Mouse (Mus musculus) liver, embryonic 13.5 days (tissue): ENCODE results near the gene Mthfd1. TPM values are rescaled to one million over a fixed set of nuclear protein-coding genes. Genes with fewer than 3 reads are reported as not detected.
A peak's percentile ranks its signal among the peaks of the same experiment; 100 is the strongest.

Source experiments
- ATAC-seq: fragments of 200-750 bp; cut with Nextera tagmentation; 2 replicates; pipeline ENCODE4 v1.8.0; 2017; ENCODE audit warnings: low read depth, mild to moderate bottlenecking, moderate number of reproducible peaks, moderate library complexity
- DNase-seq: peaks from one replicate; pipeline ENCODE4 v3.0.0; 2022
- H3K27ac ChIP-seq: fragments of 300-500 bp; sonication (generic); 2 replicates; pipeline ENCODE4 v1.5.1; 2015; ENCODE audit warnings: moderate library complexity, mild to moderate bottlenecking, inconsistent platforms
- H3K27me3 ChIP-seq: fragments of 300-500 bp; sonication (generic); 2 replicates; pipeline ENCODE4 v1.6.1; 2015; ENCODE audit warnings: mild to moderate bottlenecking, inconsistent platforms
- H3K36me3 ChIP-seq: fragments of 300-500 bp; sonication (generic); 2 replicates; pipeline ENCODE4 v1.6.1; 2015; ENCODE audit warnings: mild to moderate bottlenecking, inconsistent platforms
- H3K4me1 ChIP-seq: fragments of 300-500 bp; sonication (generic); replicated peaks from 2 replicates; pipeline ENCODE4 v1.6.1; 2015; ENCODE audit warnings: inconsistent platforms
- H3K4me2 ChIP-seq: fragments of 300-500 bp; sonication (generic); 2 replicates; pipeline ENCODE4 v1.6.1; 2015; ENCODE audit warnings: inconsistent platforms, mild to moderate bottlenecking, moderate library complexity
- H3K4me3 ChIP-seq: fragments of 300-500 bp; sonication (generic); replicated peaks from 2 replicates; pipeline ENCODE4 v1.5.1; 2015; ENCODE audit warnings: mild to moderate bottlenecking, inconsistent platforms
- H3K9ac ChIP-seq: fragments of 300-500 bp; sonication (generic); 2 replicates; pipeline ENCODE4 v1.6.1; 2015; ENCODE audit warnings: mild to moderate bottlenecking, inconsistent platforms
- H3K9me3 ChIP-seq: fragments of 300-500 bp; sonication (generic); replicated peaks from 2 replicates; pipeline ENCODE4 v1.6.1; 2016; ENCODE audit warnings: inconsistent platforms
- WGBS: fragments of 180-500 bp; shearing (Covaris S2); methylation state at CpG from one replicate; pipeline ENCODE4 v1.1.7; 2015; ENCODE audit not compliant: insufficient replicate concordance; 5-methylcytosine and 5-hydroxymethylcytosine counted together
- polyA plus RNA-seq: library from polyadenylated mRNA; unstranded; fragments of >200 nt; fragmentation: Nextera tagmentation; extraction: Ambion mirVana; gene quantifications from 2 replicates; pipeline ENCODE4 v1.2.1, GENCODE M21; 2015

The Mthfd1 gene
- polyA plus RNA-seq, 1 experiment from 2014 or later, result 111 TPM

DNA sequence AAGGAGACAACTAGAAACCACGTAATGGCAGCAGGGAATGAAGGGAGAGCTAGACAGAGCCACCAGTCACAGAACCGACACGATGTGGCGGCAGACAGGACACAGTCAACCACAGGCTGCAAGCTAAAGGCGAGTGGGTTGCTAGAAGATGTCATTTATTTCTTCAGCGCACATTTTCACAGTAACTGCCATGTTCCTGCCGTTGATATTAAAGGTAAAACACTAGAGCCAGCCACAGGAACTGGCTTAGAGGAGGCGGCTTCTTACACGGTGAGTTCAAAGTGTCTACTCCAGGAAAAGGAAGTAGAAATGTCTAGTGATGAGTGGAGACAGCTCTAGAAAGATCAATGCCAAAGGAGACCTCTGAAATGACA, 107.2 kb downstream of the Mthfd1 start:
- ATAC-seq (peak; percentile 16; the same call in 1 of the 2 replicates), DNase-seq (no peak)
- H3K27ac ChIP-seq, result peak overlapping the region; percentile 87
- H3K4me1 ChIP-seq, result peaks cover 69% of the 10 kb centered on the region
- peak overlapping the region; percentile 59 for H3K9ac ChIP-seq
- H3K4me3 ChIP-seq, result no peak overlapping the region
- H3K27me3 ChIP-seq, result no peaks in the 10 kb centered on the region
- WGBS, result 20% methylated on average over 9 of the region's 9 CpGs
- peaks cover 7% of the 10 kb centered on the region for H3K36me3 ChIP-seq
- H3K9me3 ChIP-seq, result no peaks in the 10 kb centered on the region
- H3K4me2 ChIP-seq, result peak overlapping the region; percentile 40

DNA sequence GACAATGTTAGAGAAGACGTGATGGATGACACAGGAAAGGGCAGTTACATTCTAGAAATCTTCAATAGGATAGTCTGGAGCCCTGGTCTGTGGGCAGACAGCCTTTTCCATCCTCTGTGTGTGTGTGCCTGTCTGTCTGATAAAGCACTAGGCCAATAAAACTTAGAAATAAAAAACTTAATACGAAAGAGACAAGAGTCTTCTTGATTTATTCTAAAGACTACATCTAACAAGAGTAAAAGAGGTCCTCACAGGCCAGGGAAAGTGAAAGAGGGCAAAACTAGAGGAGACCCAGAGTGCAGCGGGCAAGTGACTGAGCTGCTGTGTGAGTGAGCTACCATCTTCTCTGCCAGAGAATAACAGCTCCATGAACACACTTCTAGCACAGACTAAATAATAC, 111.2 kb downstream of the Mthfd1 start:
- Histone ChIP-seq H3K4me3 (no peak overlapping the region; the same call in 1 of the 2 replicates), H3K4me1 (peaks cover 73% of the 10 kb centered on the region), H3K9ac (no peak overlapping the region), H3K27me3 (no peaks in the 10 kb centered on the region), H3K9me3 (no peaks in the 10 kb centered on the region), H3K27ac (peak overlapping the region; percentile 15), H3K4me2 (no peak overlapping the region), H3K36me3 (peaks cover 2% of the 10 kb centered on the region; the same call in 1 of the 2 replicates)
- ATAC-seq (no peak), DNase-seq (no peak)
- 63% methylated on average over 3 of the region's 3 CpGs for WGBS

DNA sequence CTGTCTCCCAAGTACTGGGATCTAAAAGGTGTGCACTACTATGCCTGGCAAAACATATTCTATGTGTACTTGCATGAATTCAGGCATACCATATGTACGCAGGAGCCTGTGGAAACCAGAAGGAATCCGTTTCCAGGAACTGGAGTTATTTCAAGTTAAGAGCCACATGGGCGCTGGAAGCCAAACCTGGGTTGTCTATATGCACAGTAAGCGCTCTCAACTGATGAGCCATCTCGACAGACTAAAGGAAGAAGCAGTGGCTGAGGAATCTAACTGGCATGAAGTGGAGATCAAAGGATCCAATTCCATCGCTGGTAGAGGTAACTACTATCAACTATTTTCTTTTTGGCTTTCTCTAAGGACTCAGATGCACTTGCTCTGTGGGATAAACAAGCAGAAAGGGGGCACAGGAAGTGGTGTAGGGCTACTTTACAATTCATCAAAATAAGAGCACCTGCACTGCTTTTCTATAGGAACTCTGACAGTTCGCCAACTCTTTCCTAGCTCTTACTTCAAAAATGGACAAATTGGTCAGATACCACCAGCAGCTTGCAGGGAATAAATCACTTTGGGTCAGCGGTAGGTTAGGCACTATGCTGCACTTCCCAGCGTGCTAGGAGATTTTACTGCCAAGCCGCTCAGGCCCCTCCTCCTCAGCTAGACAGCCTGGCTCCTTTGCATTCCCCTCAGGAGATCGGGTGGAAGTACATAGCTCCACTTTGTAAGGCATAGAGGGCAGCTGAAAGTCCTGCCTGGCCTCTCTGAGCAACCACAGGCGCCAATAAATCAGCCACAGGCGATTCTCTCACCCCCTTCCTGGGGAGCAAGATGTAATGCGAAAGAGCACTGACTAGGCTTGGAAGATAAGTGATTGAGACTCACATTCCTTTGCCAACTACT, 112.2 kb downstream of the Mthfd1 start:
- Histone ChIP-seq H3K36me3 (peaks cover 2% of the 10 kb centered on the region; the same call in 1 of the 2 replicates), H3K9ac (peak overlapping the region; percentile 98), H3K4me3 (peak overlapping the region; percentile 91), H3K9me3 (no peaks in the 10 kb centered on the region), H3K4me2 (peak overlapping the region; percentile 89), H3K4me1 (peaks cover 72% of the 10 kb centered on the region), H3K27me3 (no peaks in the 10 kb centered on the region), H3K27ac (peak overlapping the region; percentile 97)
- no peak for ATAC-seq
- 18% methylated on average over 14 of the region's 14 CpGs for WGBS
- DNase-seq, result no peak

DNA sequence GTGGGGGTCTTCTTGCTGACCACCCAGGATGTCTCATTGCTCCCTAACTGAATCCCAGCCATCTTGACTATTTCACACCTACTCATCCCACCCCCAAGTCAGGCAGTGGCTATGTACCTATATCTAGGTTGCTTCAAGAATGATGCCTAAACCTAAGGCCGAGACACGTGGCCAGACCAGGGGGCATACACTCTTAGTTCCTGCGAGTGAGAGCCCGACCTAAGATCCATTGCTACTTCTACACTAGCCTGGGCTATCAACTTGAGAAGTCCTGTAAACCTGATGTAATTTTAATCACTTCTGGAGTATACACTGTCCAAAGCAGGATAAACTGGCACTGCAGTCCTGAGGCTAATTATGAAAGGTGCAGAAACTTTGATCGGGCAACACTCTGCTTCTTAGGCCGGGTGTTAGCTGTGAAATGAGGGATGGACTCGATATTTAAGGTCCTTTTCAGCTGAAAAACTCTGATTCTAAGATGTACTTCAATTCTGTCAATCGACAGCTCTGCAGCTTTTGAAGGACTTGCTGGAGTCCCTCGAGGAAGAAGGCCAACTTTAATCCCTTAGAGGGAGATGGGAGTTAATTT, 113.2 kb downstream of the Mthfd1 start:
- Histone ChIP-seq H3K4me1 (peaks cover 71% of the 10 kb centered on the region), H3K36me3 (peaks cover 2% of the 10 kb centered on the region; the same call in 1 of the 2 replicates), H3K9ac (peak overlapping the region; percentile 98), H3K9me3 (no peaks in the 10 kb centered on the region), H3K27me3 (no peaks in the 10 kb centered on the region), H3K27ac (peak overlapping the region; percentile 97), H3K4me2 (peak overlapping the region; percentile 89), H3K4me3 (peak overlapping the region; percentile 91)
- DNase-seq, result no peak
- WGBS, result 8% methylated on average over 9 of the region's 9 CpGs
- no peak for ATAC-seq

DNA sequence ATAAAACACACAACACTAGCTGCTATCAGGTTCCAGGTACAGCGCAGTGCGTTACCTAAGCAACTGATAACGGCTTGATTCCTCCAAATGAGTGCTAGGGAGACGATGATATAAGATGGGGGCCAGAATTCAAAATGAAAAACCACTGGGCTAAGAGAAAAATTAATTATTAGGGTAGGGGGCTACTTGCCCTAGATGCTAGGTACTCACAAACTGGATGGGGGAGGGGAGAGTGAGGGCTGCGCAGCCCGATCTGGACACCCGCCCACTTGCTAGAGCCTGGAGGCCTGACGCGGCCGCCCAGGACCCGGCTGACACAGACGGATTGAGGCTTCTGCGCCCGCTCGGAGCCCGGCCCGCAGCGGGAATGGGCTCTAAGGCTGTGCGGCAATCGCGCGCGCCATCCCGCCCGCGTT, 113.7 kb downstream of the Mthfd1 start:
- DNase-seq, result no peak
- peak; percentile 45 for ATAC-seq
- H3K4me2 ChIP-seq, result peak overlapping the region; percentile 89
- H3K4me3 ChIP-seq, result peak overlapping the region; percentile 91
- no peaks in the 10 kb centered on the region for H3K27me3 ChIP-seq
- peak overlapping the region; percentile 97 for H3K27ac ChIP-seq
- H3K9ac ChIP-seq, result peak overlapping the region; percentile 98
- peaks cover under 1% of the 10 kb centered on the region; the same call in 1 of the 2 replicates for H3K36me3 ChIP-seq
- no peaks in the 10 kb centered on the region for H3K9me3 ChIP-seq
- H3K4me1 ChIP-seq, result peaks cover 70% of the 10 kb centered on the region
- WGBS, result under 1% methylated on average over 26 of the region's 26 CpGs

Other genes starting within 250 kb of the Mthfd1 start
- 0.05 TPM in 1 of 2 replicates, not detected in the other for gene Esr2, start 78.0 kb upstream of the Mthfd1 start, polyA plus RNA-seq
- gene Tex21, start 8.6 kb upstream of the Mthfd1 start, polyA plus RNA-seq, result 0.10 and 0.13 TPM in 2 replicates
- 0.43 and 0.51 TPM in 2 replicates for gene Akap5, start 69.6 kb downstream of the Mthfd1 start, polyA plus RNA-seq
- gene Zbtb25, start 114.3 kb downstream of the Mthfd1 start, polyA plus RNA-seq, result 8.3 and 9.2 TPM in 2 replicates
- gene Zbtb1, start 115.0 kb downstream of the Mthfd1 start, polyA plus RNA-seq, result 4.3 and 5.9 TPM in 2 replicates
- 1.7 and 2.4 TPM in 2 replicates for gene Hspa2, start 148.9 kb downstream of the Mthfd1 start, polyA plus RNA-seq
- 0.16 TPM in 1 of 2 replicates, not detected in the other for gene Ppp1r36, start 162.2 kb downstream of the Mthfd1 start, polyA plus RNA-seq